Mouse (Mus musculus) forebrain, embryonic 11.5 days (tissue): ENCODE measurements around the gene Frmd8. TPM values are rescaled to one million over a fixed set of nuclear protein-coding genes. Genes with fewer than 3 reads are reported as not detected.
A peak's percentile ranks its signal among the peaks of the same experiment; 100 is the strongest.

Experiments used
- ATAC-seq: fragments of 200-750 bp; cut with Nextera tagmentation; replicated peaks from 2 replicates; pipeline ENCODE4 v1.8.0; 2017; ENCODE audit warnings: moderate TSS enrichment; ENCODE audit not compliant: low FRiP score
- DNase-seq: peaks from one replicate; pipeline ENCODE4 v3.0.0-alpha.2; 2017; ENCODE audit warnings: low spot score
- H3K27ac ChIP-seq: fragments of 300-500 bp; sonication (generic); 2 replicates; pipeline ENCODE4 v1.5.1; 2014; ENCODE audit warnings: low read depth, low read length
- H3K27me3 ChIP-seq: fragments of 300-500 bp; sonication (generic); 2 replicates; pipeline ENCODE4 v1.6.1; 2014; ENCODE audit warnings: mild to moderate bottlenecking, low read length, mixed read lengths; ENCODE audit not compliant: control insufficient read depth, insufficient read depth
- H3K36me3 ChIP-seq: fragments of 300-500 bp; sonication (generic); 2 replicates; pipeline ENCODE4 v1.6.1; 2014; ENCODE audit warnings: mild to moderate bottlenecking, low read length, moderate library complexity, mixed read lengths; ENCODE audit not compliant: control insufficient read depth, insufficient read depth
- H3K4me1 ChIP-seq: fragments of 300-500 bp; sonication (generic); replicated peaks from 2 replicates; pipeline ENCODE4 v1.6.1; 2014; ENCODE audit warnings: low read length, mixed read lengths; ENCODE audit not compliant: control insufficient read depth, insufficient read depth
- H3K4me2 ChIP-seq: fragments of 300-500 bp; sonication (generic); 2 replicates; pipeline ENCODE4 v1.6.1; 2014; ENCODE audit warnings: low read depth, mild to moderate bottlenecking, low read length, moderate library complexity, mixed read lengths; ENCODE audit not compliant: severe bottlenecking
- H3K4me3 ChIP-seq: fragments of 300-500 bp; sonication (generic); 2 replicates; pipeline ENCODE4 v1.5.1; 2014; ENCODE audit warnings: low read depth, low read length
- H3K9ac ChIP-seq: fragments of 300-500 bp; sonication (generic); 2 replicates; pipeline ENCODE4 v1.6.1; 2014; ENCODE audit warnings: low read length
- H3K9me3 ChIP-seq: fragments of 300-500 bp; sonication (generic); 2 replicates; pipeline ENCODE4 v1.6.1; 2016; ENCODE audit warnings: low read length, mixed read lengths; ENCODE audit not compliant: control insufficient read depth
- WGBS: fragments of 180-500 bp; shearing (Covaris S2); extraction: QIAGEN DNeasy Blood & Tissue Kit; methylation state at CpG from one replicate; pipeline ENCODE4 v1.1.7; 2014; 5-methylcytosine and 5-hydroxymethylcytosine counted together
- polyA plus RNA-seq: library from polyadenylated mRNA; unstranded; fragments of >200 nt; fragmentation: Nextera tagmentation; extraction: Ambion mirVana; gene quantifications from 2 replicates; pipeline ENCODE4 v1.2.1, GENCODE M21; 2014

Frmd8 gene
- polyA plus RNA-seq, 1 experiment from 2014 or later = 24.5 TPM

- Histone ChIP-seq H3K4me2 (peak overlapping the region; percentile 57), H3K36me3 (no peaks in the 10 kb centered on the region; the same call in 1 of the 2 replicates), H3K27me3 (no peaks in the 10 kb centered on the region), H3K9me3 (no peaks in the 10 kb centered on the region), H3K27ac (peak overlapping the region; percentile 75; the same call in 1 of the 2 replicates), H3K9ac (peak overlapping the region; percentile 97), H3K4me3 (peak overlapping the region; percentile 98), H3K4me1 (peaks cover 20% of the 10 kb centered on the region)
- peak; percentile 94 for ATAC-seq
- peak; percentile 100 for DNase-seq
- WGBS = under 1% methylated on average over 59 of the region's 59 CpGs
Observed at GRCm38 (mm10) chr19:5912103-5913006, 37.3 kb upstream of the Frmd8 start.

DNA sequence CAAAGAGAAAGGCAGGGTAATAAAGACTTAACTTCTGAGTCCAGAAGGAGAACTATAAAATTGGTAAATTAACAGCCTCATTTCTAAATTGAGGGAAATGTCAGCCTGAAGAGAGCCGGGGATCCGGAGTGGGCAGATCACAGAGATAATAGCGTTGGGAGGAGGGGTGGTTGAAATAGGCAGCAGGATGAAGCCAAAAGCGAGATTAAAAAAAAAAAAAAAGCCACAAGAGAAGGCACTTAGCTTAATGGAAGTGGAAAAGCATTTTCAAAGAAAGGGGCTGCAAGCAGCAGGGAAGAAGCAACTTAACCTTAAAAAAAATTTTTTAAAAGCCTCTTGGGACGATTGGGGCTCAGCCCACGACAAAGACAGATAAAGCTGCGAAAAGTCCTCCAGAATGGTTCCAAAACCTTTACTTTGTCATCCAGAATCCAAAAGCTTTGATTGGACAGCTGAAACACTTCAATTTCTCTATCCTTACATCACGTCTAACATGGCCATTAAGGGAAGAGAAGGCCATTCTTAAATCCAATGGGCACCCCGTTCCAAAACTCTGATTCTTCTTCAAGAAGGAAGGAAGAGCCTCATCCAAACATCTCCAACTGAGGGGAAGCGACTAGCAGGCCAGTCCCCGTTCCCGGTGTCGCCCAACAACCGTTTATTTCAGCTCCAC lies 36.5 kb upstream of the Frmd8 start:
- Histone ChIP-seq H3K9me3 (no peaks in the 10 kb centered on the region), H3K4me3 (peak overlapping the region; percentile 98), H3K4me2 (peak overlapping the region; percentile 57), H3K36me3 (no peaks in the 10 kb centered on the region; the same call in 1 of the 2 replicates), H3K27ac (peak overlapping the region; percentile 75; the same call in 1 of the 2 replicates), H3K27me3 (no peaks in the 10 kb centered on the region), H3K4me1 (peaks cover 20% of the 10 kb centered on the region), H3K9ac (peak overlapping the region; percentile 97)
- no peak for ATAC-seq
- WGBS = 9% methylated on average over 14 of the region's 14 CpGs
- DNase-seq = no peak

GRCm38 (mm10) chr19:5910221-5910620 lies 35.1 kb upstream of the Frmd8 start:
- H3K9ac ChIP-seq = no peak overlapping the region
- WGBS = 67% methylated on average over 6 of the region's 6 CpGs
- H3K27ac ChIP-seq = no peak overlapping the region

GRCm38 (mm10) chr19:5907275-5907674 lies 32.2 kb upstream of the Frmd8 start:
- no peak for ATAC-seq
- H3K9ac ChIP-seq = no peak overlapping the region
- no peak overlapping the region for H3K27ac ChIP-seq
- H3K4me3 ChIP-seq = no peak overlapping the region
- H3K4me2 ChIP-seq = no peak overlapping the region
- no peaks in the 10 kb centered on the region for H3K9me3 ChIP-seq
- peaks cover 15% of the 10 kb centered on the region for H3K4me1 ChIP-seq
- H3K27me3 ChIP-seq = no peaks in the 10 kb centered on the region
- 93% methylated on average over 3 of the region's 3 CpGs for WGBS
- H3K36me3 ChIP-seq = peaks cover 22% of the 10 kb centered on the region
- DNase-seq = no peak

More at GRCm38 (mm10) chr19:5910221-5910620, 35.1 kb upstream of the Frmd8 start:
- ATAC-seq (no peak), DNase-seq (no peak)
- Histone ChIP-seq H3K36me3 (peaks cover 11% of the 10 kb centered on the region), H3K4me3 (no peak overlapping the region), H3K9me3 (no peaks in the 10 kb centered on the region), H3K4me1 (peaks cover 20% of the 10 kb centered on the region), H3K4me2 (peak overlapping the region; percentile 32; the same call in 1 of the 2 replicates), H3K27me3 (no peaks in the 10 kb centered on the region)

GRCm38 (mm10) chr19:5894002-5894678 lies 19.1 kb upstream of the Frmd8 start, which contains the start of gene Tigd3:
Gene Tigd3, minus strand, starts transcription at chr19:5894149.
- Histone ChIP-seq H3K4me1 (peaks cover 8% of the 10 kb centered on the region; the same call in 1 of the 2 replicates), H3K27me3 (no peaks in the 10 kb centered on the region), H3K4me2 (peak within 1 kb of the TSS; percentile 80), H3K27ac (no peak within 1 kb of the TSS; the same call in 1 of the 2 replicates), H3K4me3 (peak within 1 kb of the TSS; percentile 63), H3K9ac (peak within 1 kb of the TSS; percentile 78), H3K36me3 (peaks cover 8% of the 10 kb centered on the region; the same call in 1 of the 2 replicates), H3K9me3 (no peaks in the 10 kb centered on the region)
- peak; percentile 97 for DNase-seq
- WGBS = 6% methylated on average over 33 of the region's 36 CpGs
- peak; percentile 96 for ATAC-seq

DNA sequence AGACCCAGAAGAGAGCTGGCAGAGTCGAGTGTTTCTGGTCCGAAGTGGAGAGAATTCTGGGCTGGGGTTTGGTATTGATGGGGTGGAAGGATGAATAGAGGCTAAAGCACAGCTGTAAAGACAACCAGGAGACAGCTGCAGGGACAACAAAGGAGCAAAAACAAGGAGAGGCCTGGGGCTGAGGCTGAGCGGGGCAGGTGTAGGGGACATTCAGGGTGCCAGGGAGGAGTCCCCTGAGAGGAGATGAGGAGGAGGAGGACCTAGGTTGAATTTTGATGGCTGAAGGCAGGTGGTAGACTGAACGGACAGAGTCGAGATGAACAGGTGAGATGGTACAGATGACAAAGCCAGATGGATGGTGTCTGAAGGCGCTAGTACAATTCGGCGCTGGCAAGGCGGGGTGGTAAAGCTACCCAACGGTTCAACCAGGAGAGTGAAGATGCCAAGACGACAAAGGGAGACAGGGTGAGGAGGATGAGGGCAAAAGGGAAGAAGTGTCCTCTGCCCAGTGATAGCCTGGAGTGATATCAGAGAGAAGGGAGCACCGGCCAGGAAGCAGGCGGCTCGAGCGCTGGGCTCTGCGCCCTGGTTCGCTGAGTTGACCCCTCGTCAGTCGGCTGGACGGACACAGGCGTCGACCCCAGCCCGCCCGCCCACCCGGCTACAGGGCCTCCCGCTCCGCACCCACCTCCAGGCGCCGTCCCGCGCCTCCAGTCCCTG lies 18.4 kb upstream of the Frmd8 start:
- H3K27ac ChIP-seq = no peak overlapping the region; the same call in 1 of the 2 replicates
- ATAC-seq = peak; percentile 67
- H3K9me3 ChIP-seq = no peaks in the 10 kb centered on the region
- H3K4me3 ChIP-seq = peak overlapping the region; percentile 63
- peaks cover 8% of the 10 kb centered on the region; the same call in 1 of the 2 replicates for H3K36me3 ChIP-seq
- no peak for DNase-seq
- WGBS = 10% methylated on average over 29 of the region's 31 CpGs
- H3K4me1 ChIP-seq = peaks cover 8% of the 10 kb centered on the region; the same call in 1 of the 2 replicates
- H3K27me3 ChIP-seq = no peaks in the 10 kb centered on the region
- H3K9ac ChIP-seq = peak overlapping the region; percentile 78
- H3K4me2 ChIP-seq = peak overlapping the region; percentile 80

DNA sequence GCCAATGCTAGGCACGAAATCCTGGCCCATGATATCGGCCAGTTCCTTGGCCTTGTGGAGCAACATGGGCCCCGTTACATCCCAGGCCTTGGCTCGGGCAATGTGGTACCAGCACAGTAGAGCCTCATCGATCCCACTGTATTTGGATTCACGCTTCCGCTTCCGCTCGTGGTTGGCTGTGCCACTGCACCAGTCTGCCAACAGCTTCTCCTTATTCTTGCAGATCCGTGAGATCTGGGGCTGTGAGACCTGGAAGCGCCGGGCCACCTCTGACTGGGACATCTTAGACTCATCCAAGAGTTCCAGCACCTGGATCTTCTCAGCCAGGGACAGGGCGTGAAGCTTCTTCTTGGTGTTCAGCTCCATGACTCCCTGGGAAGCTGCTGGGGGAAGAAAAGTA lies 17.7 kb upstream of the Frmd8 start:
- peaks cover 8% of the 10 kb centered on the region; the same call in 1 of the 2 replicates for H3K36me3 ChIP-seq
- no peak overlapping the region for H3K27ac ChIP-seq
- no peak for ATAC-seq
- H3K4me2 ChIP-seq = peak overlapping the region; percentile 80
- DNase-seq = no peak
- H3K4me3 ChIP-seq = no peak overlapping the region; the same call in 1 of the 2 replicates
- WGBS = 93% methylated on average over 13 of the region's 13 CpGs
- no peaks in the 10 kb centered on the region for H3K27me3 ChIP-seq
- H3K9me3 ChIP-seq = no peaks in the 10 kb centered on the region
- peaks cover 8% of the 10 kb centered on the region; the same call in 1 of the 2 replicates for H3K4me1 ChIP-seq
- H3K9ac ChIP-seq = peak overlapping the region; percentile 78
